In the genomic region with DNA sequence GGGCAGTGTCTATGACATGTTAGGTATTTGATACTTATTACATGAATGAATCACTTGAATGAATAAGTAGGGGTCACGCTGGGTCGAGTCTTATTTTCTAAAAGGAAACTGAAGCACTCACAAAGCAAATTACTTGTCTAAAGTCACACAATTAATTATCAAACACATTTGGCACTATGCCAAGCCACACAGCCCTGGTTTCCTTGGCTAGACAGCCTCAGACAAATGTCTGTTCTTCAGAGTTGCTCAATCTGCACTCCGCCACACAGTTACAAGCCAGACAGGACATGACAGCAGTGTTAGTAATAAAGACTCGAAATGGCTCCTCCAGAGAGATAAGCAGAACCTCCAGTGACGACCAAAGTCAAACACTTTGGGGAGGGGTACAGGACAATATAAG, we compare ENCODE assay signal across 12 mouse cellular contexts.
DNase-seq lines count a peak whose midpoint lies in the region; ATAC-seq and TF ChIP-seq lines count a peak whose summit lies in the region.
"Had no signal": no experiment of that assay in that cellular context is flagged by ENCODE, and none has a peak within 500 bp of the region (broad histone marks: within the 10 kb centered on the region; RNA-seq: fewer than 3 reads in every experiment).

No protein-coding gene starts in this region.

- H3K36me3 ChIP-seq in C2C12 (ENCODE audit: control insufficient read depth, insufficient read depth): no peaks in the 10 kb centered on the region
- H3K36me3 ChIP-seq: embryonic facial prominence, embryonic 13.5 days; liver, embryonic 15.5 days had no signal

- no peak for ATAC-seq in monocyte, adult 5-6 weeks (replicated peaks; ENCODE audit: insufficient number of reproducible peaks, low FRiP score, low TSS enrichment, poor library complexity, severe bottlenecking)
- ATAC-seq in frontal cortex, adult (ENCODE audit: low TSS enrichment): no peak
- ATAC-seq: inflammation-experienced regulatory T-cells, adult 6 months had no signal

- no peak for TF ChIP-seq POLR2A in embryonic fibroblast, embryonic 13.5 days (IDR thresholded peaks at IDR 0.05; ENCODE audit: low read depth, low read length)

- H3K4me1 ChIP-seq in embryonic fibroblast, embryonic 13.5 days (ENCODE audit: control insufficient read depth, insufficient read depth, low read length): no peaks in the 10 kb centered on the region
- H3K4me1 ChIP-seq: liver, embryonic 15.5 days had no signal

- no peak for TF ChIP-seq CTCF in C2C12 (IDR thresholded peaks at IDR 0.05; ENCODE audit: control insufficient read depth, insufficient read depth, insufficient read length)
- TF ChIP-seq CTCF in embryonic fibroblast, embryonic 13.5 days (IDR thresholded peaks at IDR 0.05; ENCODE audit: borderline replicate concordance, insufficient read depth, low read length): no peak

- H3ac ChIP-seq in C2C12 (ENCODE audit: control insufficient read depth, insufficient read length, low read depth): no peak overlapping the region

- no peaks in the 10 kb centered on the region for H3K79me3 ChIP-seq in C2C12 (ENCODE audit: low read depth)

- H3K79me2 ChIP-seq in C2C12 (ENCODE audit: control insufficient read depth, insufficient read depth): no peaks in the 10 kb centered on the region

- H3K27me3 ChIP-seq in C2C12 (ENCODE audit: control insufficient read depth, insufficient read depth, insufficient read length): no peaks in the 10 kb centered on the region
- H3K27me3 ChIP-seq: CH12.LX; embryonic facial prominence, embryonic 13.5 days; liver, embryonic 15.5 days had no signal

- DNase-seq in heart, adult 9 months (ENCODE audit: low spot score in 2 of 2): peak; percentile 1 to 18
- DNase-seq in heart, adult 11 months: no peak
- peak; percentile 3 to 17 for DNase-seq in lung, adult 18-20 months
- DNase-seq in layer of hippocampus, postnatal 14 days (ENCODE audit: low spot score in 2 of 2): no peak

- peak overlapping the region; percentile 56; the same call in 1 of the 2 replicates for H3K27ac ChIP-seq in embryonic fibroblast, embryonic 13.5 days (ENCODE audit: insufficient read depth, low read length)
- H3K27ac ChIP-seq: embryonic facial prominence, embryonic 13.5 days; liver, embryonic 15.5 days had no signal

- H3K4me3 ChIP-seq in C2C12 (ENCODE audit: insufficient read depth, poor library complexity, severe bottlenecking): no peak overlapping the region
- no peak overlapping the region for H3K4me3 ChIP-seq in embryonic fibroblast, embryonic 13.5 days (ENCODE audit: insufficient read depth, low read length)
- H3K4me3 ChIP-seq: embryonic facial prominence, embryonic 13.5 days; liver, embryonic 15.5 days had no signal

TF ChIP-seq in C2C12, 6 proteins besides CTCF, POLR2A, EP300 and RAD21:
- TF ChIP-seq FOSL1 (IDR thresholded peaks at IDR 0.05; ENCODE audit: insufficient read depth, low read length, poor library complexity, severe bottlenecking) (peak; percentile 2), MYOD1 (IDR thresholded peaks at IDR 0.05; ENCODE audit: control insufficient read depth, insufficient read length, low read depth) (peak; percentile 59), MYOG (IDR thresholded peaks at IDR 0.05; ENCODE audit: control insufficient read depth, extremely low read depth, insufficient read length) (no peak), CEBPB (IDR thresholded peaks at IDR 0.05; ENCODE audit: low read depth) (peak; percentile 98), MAX (IDR thresholded peaks at IDR 0.05) (no peak), USF1 (IDR thresholded peaks at IDR 0.05; ENCODE audit: low read depth) (no peak)

Comparison
In these comparisons a context has a peak if more than half of its experiments do, and no peak if none do; other contexts are left out.
1. DNase-seq: peak in heart, adult 9 months (2 of 2) and lung, adult 18-20 months (2 of 2); none in heart, adult 11 months (single experiment) and layer of hippocampus, postnatal 14 days (0 of 2).